Mouse (Mus musculus) frontal cortex, adult 2 months (tissue): ENCODE results near the gene Sept9. TPM values are rescaled to one million over a fixed set of nuclear protein-coding genes. Genes with fewer than 3 reads are reported as not detected.

ENCODE experiments used
- DNase-seq, 2 experiments: peaks; one replicate each; pipeline ENCODE4 v3.0.0; 2022; ENCODE audit warnings: low spot score in 1 of 2; ENCODE audit errors: extremely low spot score in 1 of 2
- polyA plus RNA-seq: library from polyadenylated mRNA; depleted of rRNA; stranded (reverse); fragments of >200 nt; gene quantifications from 2 replicates; pipeline ENCODE4 v1.2.3, GENCODE M21; 2012

Sept9 gene
- polyA plus RNA-seq, 1 experiment, result 33.4 TPM

DNA sequence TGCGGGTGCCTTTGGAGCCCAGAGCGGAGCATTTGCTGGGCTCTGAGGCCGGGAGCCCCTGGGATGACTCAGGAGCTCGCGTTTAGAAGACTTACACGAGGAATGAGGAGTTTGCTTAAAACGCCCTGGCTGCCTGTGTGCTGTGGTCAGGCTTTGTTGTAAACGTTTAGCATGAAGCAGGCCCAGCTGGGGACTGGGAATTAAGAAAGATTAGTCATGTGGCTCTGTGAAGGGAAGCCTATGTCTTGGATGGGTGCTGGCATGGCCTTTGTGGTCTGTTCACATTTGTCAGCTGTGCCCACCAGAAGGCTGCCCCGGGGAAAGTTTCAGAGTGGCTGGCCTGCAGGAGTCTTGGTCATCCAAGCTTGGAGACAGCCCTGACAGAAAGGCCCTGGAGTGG lies 61.2 kb downstream of the Sept9 start:
- DNase-seq, result no peak

DNA sequence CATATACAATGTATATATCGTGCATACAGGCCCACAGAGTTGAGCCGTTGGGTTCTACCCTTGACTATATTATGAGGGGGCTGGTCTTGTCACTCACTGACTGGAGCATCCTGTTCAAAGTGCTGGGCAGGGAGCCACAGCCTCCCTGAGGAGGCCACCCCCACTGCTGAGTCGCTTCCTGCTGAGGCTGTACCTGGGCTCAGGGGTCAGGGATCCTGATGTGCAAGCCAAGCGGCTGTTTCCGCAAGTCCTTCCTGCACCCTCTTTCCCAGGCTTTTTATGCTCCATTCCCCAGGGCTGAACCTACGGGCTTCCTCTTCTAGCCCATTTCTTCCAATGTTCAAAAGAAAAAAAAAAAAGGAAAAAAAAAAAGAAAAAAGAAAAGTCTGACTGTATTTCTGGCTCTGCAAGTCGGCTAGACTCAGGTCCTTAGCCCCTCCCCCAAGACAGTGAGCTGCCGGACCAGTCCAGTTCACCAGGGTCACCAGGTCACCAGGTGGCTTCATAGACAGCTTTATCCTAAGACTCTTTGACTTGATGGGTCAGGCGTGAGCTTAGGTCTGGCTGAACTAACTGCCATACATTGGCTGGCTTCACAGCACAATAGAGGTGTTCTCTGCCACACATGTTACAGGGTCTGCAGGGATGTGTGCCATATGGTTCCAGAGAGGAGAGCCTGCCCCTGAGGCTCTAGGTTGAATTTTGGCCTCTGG lies 63.8 kb downstream of the Sept9 start:
- no peak for DNase-seq

DNA sequence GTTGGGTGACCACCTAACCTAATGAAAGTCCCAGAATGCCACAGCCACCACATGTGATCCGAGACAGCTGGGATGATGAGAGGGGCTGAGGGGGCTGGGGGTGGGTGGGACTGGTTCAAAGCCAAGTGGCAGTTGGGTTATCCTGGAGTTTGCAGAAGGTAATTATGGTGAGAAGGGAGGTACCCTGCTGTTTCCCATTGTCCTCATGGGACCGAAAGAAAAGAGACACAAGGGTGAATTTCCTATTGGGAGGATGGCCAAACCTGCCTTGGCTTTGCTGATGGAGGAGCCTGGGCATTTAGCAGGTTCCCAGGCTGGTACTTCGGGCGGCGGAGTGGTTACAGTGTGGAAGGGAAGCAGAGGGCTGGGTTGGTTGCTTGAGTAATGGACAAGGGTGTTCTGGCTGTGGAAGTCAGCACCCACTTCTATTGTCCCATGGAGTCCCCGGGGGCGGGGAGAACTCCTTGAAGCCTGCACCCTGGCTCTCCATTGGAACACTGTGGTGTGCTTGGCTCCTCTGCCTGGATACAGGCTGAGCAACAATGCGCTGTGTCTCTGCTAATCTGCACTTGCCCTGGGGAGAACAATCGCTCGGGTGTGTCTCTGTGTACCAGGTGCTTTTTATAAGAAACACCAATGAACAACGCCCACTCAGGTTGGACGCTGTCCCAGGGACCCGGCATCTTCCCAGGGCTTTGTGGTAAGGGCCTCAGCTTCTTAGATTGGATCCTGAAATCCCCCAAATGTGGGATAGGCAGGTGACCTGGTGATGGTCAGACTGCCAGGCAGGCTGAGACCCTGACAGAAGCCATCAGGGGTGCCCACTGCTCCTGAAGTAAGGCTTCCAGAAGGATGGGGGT lies 64.9 kb downstream of the Sept9 start:
- DNase-seq, result peak in 1 of 2 experiments; percentile 50

DNA sequence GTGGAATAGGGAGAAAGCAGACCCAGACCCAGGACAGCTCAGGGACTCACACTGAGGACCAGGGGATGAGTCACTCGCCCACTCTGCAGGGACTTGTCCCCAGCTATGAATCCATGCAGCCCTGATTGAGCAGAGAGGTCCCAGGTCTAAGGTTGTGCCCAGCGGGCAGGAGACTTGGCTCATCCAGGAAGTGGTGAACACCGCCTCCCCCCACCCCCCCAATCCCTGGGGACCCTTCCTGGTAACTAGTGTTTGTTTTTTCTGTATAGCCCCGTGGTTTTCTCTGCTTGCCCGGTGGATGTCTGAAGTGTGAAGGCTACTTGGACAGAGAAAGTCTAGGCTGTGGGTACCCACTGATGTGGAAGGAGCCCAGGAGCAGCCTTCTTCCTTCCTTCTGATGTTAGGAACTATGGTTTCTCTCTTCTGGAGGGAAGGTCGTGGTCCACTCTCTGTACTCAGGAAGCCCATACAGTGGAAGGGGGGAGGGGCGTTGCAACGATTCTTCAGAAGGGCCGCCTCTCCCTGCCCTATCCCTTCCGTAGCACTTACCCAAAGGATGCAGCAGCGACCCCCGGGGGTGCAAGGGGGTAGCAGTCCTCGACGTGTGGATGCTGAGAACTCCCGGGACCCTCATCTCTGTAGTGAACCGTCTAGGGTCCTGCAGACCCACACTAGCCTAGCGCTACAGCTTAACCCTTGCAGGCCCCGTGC lies 66.0 kb downstream of the Sept9 start:
- peak in 1 of 2 experiments; percentile 40 for DNase-seq

DNA sequence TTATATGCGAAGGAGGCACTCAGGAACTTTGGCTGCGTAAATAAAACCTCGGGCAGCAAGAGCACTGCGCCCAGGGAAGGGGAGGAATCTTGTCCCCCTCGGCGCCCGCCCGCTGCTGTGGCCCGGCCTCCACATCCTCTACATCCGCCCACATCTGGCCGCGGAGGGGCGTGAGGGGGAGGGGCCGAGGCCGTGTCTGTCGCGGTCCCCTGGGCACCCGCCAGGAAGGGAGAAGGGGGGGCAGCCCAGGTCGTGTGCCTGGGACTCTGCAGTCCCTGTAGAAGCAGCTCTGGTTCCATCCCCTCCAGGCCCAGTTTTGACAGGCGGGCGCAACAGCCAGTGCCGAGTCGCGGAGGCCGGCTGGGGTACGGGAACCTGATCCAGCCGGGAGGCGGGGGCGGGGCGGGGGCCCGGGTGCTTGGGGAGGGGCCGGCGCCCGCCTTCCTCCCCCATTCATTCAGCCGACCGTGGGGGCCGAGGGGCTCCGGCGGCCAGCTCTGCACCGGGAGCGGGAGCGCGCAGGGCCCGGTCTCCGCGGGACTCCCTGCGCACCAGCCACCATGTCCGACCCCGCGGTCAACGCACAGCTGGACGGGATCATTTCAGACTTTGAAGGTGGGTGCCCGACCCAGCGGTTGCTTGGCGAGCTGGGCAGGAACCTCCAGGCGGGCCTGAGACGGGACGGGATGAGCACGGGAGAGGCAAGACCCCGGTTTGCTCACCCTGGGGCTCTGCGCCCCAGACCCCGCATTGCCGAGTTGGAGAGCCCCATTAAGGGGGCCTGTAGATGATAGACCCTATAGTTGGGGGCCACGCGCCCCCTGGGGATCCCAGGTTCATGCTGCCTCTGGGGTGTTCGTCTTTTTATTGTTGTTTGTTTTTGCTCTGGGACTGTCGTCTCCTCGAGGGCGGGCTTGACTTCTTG lies 66.8 kb downstream of the Sept9 start:
- DNase-seq, result peak in 1 of 2 experiments; percentile 64

DNA sequence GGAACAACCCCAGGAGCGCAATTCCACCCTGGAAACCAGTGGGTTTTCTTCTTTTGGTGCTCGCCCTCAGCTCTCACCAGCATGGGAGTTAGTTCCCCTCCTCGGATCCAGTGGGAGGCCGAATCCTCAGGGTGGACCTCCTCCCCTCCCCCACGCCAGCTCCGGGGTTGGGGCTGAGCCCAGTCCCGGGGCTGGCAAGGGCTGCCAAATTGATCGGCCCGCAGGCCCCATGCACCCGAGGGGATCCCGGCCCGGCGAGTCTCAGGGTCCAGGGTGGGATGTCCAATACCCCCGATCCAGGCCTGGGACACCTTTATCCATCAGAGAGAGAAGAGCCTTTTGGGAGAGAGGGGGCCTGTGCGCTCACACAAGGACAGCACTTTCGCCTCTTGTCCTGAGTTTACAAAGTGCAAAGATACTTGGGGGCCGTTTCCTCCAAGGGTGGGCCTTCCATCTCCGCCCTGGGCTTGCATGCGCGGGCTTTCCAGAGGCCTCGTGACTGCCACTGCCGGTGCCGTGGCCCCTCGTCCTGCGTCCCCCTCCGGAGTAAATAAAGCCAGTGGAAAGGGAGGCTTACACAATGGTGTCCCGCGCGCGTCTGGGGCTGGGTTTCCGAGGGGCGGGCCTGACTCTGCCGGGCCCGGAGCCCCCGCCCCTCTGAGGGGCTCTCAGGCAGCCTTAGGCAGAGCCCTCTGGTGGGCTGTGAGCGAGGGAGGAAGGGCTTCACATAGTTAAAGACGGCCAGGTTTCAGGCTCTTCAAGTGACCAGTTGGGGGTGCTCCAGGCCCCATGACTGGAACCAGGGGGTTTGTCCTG lies 67.7 kb downstream of the Sept9 start:
- DNase-seq, result no peak

DNA sequence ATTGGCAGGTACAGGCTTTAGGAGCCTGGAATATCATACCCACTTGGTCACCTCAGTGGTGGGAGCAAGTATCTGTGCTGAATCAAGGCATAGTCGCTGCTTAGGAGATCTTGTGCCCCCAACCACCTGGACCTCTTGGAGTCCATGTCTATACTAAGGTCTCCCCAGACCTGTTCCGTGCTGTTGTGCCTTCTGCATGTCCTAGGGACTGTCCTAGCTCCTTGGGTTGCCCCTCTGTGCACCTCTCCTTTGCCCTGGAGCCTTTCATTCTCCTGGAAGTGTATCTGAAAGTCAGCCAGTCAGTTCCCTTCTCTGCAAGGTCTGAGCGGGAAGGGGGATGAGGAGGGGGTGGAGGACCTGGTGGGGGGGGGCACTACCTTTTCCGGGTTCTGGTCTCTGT lies 68.4 kb downstream of the Sept9 start:
- no peak for DNase-seq

DNA sequence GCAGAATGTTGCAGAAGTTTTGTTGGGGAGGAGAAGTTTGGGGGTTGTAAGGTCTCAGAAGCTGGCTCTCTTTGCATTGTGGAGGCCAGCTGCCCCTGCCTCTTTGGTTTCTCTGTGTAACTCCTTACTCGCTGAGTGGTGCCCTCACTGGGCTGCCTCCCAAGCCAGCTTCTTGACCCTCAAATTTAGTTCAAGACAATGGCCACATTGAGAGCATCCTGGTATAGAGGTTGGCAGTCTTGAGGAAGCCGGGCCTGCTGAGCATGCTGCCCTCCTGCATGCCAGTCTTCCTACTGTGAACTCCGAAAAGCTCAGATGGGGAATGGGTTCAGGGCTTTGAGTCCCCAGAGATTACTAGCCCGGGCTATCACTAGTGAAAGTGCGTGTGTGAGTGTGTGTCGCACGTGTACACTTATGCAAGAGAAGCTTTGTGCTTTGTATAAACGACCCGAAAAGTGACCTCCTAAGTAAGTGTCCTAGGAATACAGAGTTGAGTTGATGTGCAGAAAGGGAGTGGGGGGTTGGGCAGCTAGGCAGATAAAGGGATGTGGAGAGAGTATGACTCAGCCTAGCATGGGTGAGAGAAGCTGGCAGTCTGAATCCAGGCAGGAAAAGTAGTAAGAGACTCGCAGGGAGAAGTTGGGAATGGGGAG lies 69.0 kb downstream of the Sept9 start:
- DNase-seq, result no peak

DNA sequence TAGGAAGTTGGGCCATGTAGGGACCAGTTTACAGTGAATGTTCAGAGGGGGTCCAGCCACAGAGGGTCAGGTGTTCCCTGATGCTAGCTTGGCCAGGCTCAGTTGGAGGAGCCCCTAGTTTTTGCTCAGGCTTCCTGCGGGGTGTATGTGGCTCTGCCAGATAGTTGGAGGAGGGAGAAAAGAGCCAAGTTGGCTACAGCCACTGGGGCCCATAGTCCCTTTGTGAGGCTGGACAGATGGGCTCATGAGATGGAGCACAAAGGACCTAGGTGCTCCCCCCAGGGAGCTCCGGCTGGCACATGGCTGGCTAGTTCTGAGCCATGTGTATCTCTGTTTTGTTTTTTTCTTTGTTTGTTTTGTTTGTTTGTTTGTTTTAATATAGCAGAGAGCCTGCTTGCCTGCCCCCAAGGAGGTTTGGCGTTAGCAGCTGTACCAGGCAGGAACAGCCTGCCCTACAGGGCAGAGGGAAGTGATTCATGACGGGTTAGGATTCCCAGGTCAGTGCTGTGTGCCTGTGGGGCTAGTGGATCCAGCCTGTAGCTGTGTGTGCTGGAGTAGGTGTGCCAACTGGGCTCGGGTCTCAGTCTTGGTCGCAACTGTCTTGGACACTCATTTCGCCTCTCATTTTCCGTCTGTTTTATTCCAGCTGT lies 69.7 kb downstream of the Sept9 start:
- no peak for DNase-seq

DNA sequence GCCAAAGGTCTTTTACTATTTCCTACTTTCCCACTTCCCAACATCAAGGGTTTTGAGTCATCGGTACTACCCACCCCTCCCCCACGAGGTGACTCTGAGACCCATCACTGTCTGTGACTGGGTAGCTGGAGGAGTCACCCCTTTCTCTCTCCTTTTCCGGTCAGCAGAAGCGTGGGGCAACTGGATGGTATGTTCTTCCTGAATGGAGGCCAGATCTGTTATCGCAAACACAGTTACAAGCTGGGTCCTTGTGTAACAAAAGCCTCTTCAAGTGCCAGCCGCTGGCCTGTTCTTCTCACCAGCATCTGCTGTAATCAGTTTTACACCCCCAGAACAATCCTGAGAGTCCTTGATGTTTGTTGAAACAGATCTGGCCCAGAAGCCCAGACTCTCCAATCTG lies 70.5 kb downstream of the Sept9 start:
- DNase-seq, result no peak

DNA sequence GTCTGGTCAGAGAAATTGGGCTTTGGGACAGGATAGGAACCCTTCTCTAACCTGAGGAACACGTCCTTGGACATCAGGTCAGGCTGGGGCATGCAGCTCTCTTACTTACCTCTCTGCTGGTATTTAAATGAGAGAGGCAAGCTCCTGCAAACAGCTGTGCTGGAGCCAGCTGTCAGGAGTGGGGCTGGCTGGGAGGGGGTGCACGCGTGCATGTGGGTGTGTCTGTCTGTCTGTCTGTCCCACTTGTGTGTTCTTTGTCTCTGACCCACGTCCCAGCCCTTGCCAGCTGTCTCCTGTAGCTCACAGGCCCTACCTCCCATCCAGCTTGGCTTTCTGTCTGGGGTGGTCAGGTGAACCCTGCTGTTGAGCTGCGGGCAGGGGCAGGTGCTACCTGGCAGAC lies 75.5 kb downstream of the Sept9 start:
- no peak for DNase-seq

DNA sequence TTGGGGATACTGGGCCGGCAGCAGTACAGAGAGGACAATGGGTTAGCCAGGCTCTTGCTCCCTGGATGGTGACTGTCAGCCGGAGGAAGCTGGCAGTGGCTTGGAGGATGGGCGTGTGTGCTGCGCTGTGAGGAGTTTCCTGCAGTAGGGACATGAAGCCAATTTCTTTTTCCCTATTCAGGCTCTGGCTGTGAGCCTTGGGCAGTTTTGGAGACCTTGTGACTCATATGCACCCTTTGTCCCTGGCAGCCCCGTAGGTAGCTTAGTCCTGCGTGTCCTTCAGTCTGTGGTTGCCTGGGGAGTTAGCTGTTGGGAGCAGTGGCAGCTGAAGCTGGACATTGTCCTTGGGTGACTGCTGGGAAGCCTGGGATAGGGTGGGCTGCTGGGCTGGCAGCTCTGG lies 76.5 kb downstream of the Sept9 start:
- DNase-seq, result no peak

DNA sequence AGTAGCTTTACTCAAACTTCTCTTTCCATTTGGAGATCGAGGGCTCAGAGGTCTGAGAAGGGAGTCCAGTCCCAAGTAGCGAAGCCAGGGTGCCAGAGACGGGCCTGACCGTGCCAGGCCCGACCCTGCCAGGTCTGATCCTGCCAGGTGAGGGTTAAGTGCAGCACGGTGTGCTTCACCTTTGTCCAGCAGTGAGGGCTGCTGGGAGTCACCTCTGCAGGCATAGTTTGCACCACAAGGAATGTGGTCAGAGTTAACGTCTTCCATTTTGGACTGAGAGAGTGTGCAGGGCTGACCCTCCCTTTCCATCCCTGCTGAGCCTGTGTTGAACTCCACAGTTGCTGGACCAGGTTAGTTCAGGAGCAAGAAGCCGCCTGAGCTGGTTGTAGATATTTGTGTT lies 77.5 kb downstream of the Sept9 start:
- no peak for DNase-seq

DNA sequence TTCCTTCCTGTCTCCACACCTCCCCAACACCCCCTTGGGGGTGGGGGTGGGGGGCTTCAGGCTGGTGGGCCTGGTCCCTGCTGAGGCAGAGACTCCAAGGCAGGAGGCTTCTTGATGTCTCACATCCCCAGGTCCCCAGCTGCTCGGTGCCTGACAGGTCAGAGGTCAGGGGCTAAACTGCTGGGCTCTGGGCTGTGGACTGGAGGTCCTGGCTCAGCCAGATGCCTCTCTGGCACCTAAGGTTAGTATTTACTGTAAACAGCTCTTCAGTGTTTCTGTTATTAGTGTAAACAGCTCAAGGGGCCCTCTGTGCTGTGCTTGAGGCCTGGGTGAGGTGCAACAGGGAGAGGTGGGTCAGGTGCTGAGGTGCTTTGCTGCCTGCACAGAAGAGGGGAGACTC lies 78.7 kb downstream of the Sept9 start:
- no peak for DNase-seq

DNA sequence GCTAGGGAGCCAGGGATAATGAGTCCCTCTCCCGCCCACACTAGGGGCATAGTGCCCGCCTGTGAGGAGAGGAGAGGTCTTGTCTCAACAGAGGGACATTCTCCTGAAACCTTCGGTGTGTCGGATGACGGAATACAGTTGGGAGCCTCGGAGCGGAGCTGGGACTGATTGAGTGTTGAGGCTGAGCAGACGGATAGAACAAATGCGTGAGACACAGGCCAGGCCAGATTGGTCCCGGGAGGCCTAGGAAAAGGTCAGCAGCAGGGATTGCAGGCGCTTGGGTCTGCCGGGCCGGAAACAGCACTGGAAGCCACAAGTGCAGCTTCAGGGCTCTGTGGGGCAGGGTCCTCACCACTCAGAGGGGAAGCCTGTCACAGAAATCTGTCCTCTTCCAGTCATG lies 79.1 kb downstream of the Sept9 start:
- DNase-seq, result no peak

DNA sequence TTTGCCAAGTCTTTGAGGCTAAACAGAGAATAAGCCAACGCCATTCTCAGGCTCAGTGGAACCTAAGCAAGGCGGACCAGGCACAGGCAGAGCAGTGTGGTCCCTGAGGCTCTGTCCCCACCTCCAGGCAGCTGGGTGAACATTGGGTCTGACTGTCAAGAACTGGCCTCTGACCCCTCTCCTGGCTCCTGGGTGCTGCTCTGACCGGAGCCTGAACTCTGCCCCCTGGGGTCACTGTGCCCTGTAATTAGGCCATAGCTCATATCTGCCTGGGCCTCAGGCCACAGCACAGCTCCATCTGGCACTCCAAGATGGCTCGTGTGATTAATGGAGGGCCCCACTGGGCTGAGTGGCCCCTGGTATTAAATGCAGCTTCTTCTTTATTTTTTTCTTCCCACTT lies 80.5 kb downstream of the Sept9 start:
- no peak for DNase-seq

DNA sequence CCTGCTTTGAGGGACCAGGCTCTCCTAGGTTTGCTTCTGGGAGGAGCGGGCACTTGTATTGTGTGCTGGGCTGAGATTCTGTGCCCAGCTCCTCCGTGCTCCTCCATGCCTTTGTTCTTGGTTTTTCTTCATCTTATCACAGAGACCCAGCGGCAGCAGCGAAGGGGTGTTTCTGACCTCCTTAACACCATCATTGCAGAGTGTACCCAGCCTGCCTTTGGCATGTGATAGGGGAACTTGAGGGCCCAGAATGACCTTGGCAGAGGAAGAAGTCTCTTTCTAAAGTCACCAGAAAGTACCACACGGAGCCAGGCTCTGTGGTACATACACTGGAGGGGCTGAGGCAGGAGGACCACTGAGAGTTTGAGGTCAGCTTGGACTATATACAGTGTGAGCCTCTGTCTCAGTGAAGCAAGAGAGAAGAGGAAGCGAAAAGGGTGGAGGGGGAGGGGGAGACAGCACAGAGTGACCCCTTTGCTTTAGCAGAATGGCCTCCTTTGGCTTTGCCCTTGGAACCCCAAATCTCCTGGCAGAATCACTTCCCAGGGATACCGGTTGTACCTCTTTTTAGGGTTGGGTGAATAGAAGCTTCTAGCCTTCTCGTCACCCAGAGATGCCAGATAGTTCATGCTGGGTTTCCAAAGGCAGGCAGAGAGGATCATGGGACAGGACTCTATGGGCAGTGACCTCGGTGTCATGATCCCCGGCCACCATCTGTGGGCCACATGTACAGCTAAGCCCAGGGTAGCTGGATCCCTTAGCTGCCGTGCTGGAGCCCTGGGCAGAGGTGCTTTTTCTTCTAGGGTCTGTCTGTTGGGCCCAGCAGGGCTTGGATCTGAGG lies 83.8 kb downstream of the Sept9 start:
- DNase-seq, result no peak
